Mouse (Mus musculus): ENCODE results near the gene Cux1. TPM values are rescaled to one million over a fixed set of nuclear protein-coding genes. Genes with fewer than 3 reads are reported as not detected.

The Cux1 gene
- polyA plus RNA-seq, 1 experiment: 46.6 TPM

DNA sequence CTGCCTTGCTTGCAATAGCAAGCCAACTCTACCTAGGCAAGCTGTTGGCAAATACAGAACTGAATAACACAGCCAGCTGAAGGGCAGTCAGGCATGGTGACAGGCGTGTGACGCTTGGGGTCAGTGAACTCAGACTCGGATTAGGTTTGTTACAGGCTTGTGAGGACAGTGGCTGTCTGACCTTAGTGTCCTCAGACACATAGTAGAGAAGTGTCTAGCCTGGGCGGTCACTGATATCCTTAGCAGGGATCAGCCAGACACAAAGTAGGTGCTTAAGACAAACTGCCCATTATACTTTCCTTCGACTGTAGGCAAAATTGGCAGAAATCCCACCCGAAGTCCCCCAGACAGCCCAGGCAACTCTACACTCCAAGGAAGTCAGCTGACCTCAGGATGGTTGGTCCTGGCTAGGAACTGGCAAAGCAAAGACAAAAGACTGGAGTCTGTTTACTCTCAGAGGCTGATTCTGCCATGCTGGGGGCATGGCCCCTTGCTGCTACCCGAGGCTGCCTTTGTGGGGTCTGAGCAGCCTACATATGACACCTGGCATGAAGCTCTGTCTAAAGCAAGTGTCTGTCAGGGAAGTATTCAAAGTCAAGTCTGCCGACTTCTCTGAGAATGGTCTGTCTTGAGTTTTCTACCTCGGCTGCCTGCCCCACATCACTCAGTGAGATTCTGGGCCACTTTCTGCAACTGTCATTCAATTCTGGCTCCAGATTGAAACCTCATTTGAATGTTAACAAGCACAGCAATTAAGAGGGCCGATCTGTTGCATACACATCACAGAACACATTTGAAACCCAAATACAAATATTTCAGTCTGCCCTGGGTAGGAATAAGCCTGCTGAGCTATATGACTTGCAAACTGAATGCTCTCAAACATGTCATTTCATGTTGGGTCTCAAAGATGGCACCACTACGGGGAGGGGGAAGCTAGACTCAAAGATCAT lies 124.8 kb downstream of the Cux1 start:
- WGBS: 61% methylated on average over 11 of the region's 11 CpGs
- TF ChIP-seq POLR2A (IDR thresholded peaks at IDR 0.05; ENCODE audit: borderline replicate concordance, extremely low read depth, low read depth, low read length) (no peak), CTCF (IDR thresholded peaks at IDR 0.05; ENCODE audit: insufficient read depth, low read length) (no peak)
- peaks cover 12% of the 10 kb centered on the region; the same call in 1 of the 2 replicates for H3K4me1 ChIP-seq (ENCODE audit: control insufficient read depth, insufficient read depth, low read length)
- no peak for DNase-seq
- H3K4me3 ChIP-seq (replicated peaks; ENCODE audit: extremely low read depth, low read depth, low read length): no peak overlapping the region

DNA sequence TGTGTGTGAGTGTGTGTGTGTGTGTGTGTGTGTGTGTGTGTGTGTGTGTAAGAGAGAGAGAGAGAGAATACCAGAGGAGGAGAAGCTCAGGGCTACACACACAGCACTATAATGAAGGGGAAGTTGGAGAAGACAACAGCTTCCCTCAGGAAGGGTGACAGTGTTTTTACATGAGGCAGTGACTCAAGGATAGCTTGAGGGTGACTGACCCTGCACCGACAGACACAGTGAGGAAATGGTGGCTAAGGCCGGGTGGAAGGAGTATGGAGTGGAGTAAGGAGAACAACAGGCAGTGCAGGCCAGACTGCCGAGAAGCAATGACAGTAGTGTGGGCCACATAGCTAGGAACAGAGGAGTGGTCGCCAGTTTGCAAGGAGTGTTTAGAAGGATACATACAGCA lies 137.6 kb downstream of the Cux1 start:
- Histone ChIP-seq H3K4me1 (ENCODE audit: control insufficient read depth, insufficient read depth, low read length) (peaks cover 21% of the 10 kb centered on the region), H3K4me3 (replicated peaks; ENCODE audit: extremely low read depth, low read depth, low read length) (no peak overlapping the region)
- TF ChIP-seq POLR2A (IDR thresholded peaks at IDR 0.05; ENCODE audit: borderline replicate concordance, extremely low read depth, low read depth, low read length) (no peak), CTCF (IDR thresholded peaks at IDR 0.05; ENCODE audit: insufficient read depth, low read length) (no peak)
- DNase-seq: no peak
- WGBS: 60% methylated on average over 4 of the region's 4 CpGs

DNA sequence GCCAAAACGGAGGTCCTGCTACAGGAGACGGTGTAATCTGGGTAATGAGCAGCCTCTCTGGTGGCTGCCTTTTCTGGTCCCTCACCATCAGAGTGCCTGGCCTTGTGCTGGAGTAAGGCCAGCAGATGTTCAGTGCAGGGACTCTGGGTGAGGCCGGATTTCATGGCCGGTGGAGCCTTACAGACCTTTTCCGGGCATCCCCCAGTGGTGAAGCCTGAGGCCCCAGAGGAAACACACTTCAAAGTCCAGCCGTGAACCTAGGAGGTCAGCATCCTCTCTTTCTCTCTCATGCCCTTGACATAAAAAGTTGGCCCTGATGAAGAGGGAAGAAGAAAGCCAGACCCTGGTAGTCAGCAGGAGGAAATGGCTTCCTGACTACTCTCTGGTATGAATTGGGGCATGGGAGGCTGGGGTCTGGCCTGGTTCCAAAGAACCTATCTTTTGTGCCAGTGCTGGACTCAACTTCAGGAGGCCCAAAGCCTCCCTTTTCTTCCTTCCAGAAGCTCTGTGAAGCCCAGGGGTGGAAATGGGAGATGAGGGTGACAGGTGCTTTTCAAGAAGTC lies 138.7 kb downstream of the Cux1 start:
- DNase-seq: no peak
- peaks cover 21% of the 10 kb centered on the region for H3K4me1 ChIP-seq (ENCODE audit: control insufficient read depth, insufficient read depth, low read length)
- TF ChIP-seq CTCF (IDR thresholded peaks at IDR 0.05; ENCODE audit: insufficient read depth, low read length) (no peak), POLR2A (IDR thresholded peaks at IDR 0.05; ENCODE audit: borderline replicate concordance, extremely low read depth, low read depth, low read length) (no peak)
- no peak overlapping the region for H3K4me3 ChIP-seq (replicated peaks; ENCODE audit: extremely low read depth, low read depth, low read length)
- WGBS: 21% methylated on average over 6 of the region's 6 CpGs

DNA sequence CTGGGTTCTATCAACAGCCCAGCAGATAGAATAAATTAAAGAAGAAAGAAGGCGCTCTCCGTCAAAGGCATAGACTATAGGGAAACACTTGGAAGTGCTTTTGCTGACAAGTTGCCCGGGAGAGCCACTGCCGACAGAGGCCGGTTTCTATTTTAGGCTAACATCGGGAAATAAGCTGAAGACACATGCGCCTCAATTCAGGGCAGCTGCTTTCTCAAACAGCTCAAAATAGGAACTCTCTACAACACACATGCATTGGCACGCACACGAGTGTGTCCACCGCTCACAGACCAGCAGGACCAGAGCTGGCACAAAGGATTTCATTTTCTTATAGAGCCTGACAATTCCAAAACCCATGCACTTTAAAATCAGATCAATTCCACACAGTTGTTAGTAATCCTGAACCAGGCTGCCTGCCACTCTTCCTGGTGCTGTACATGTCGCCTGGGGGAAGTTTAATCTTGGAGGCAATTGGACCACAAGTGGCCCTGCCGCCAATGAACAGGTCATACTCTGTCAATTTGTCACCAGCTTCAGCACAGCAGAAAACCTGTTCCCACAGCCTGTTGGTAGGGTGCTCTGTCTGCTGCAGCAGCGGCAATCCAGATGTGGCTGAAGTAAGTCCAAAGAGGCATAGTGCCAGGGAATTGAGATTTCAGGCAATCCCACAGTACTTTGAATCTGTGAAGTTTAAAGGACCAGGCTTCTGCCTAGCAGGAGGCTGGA lies 139.4 kb downstream of the Cux1 start:
- WGBS: 33% methylated on average over 13 of the region's 13 CpGs
- Histone ChIP-seq H3K4me1 (ENCODE audit: control insufficient read depth, insufficient read depth, low read length) (peaks cover 21% of the 10 kb centered on the region), H3K4me3 (replicated peaks; ENCODE audit: extremely low read depth, low read depth, low read length) (no peak overlapping the region)
- TF ChIP-seq POLR2A (IDR thresholded peaks at IDR 0.05; ENCODE audit: borderline replicate concordance, extremely low read depth, low read depth, low read length) (no peak), CTCF (IDR thresholded peaks at IDR 0.05; ENCODE audit: insufficient read depth, low read length) (no peak)
- no peak for DNase-seq

DNA sequence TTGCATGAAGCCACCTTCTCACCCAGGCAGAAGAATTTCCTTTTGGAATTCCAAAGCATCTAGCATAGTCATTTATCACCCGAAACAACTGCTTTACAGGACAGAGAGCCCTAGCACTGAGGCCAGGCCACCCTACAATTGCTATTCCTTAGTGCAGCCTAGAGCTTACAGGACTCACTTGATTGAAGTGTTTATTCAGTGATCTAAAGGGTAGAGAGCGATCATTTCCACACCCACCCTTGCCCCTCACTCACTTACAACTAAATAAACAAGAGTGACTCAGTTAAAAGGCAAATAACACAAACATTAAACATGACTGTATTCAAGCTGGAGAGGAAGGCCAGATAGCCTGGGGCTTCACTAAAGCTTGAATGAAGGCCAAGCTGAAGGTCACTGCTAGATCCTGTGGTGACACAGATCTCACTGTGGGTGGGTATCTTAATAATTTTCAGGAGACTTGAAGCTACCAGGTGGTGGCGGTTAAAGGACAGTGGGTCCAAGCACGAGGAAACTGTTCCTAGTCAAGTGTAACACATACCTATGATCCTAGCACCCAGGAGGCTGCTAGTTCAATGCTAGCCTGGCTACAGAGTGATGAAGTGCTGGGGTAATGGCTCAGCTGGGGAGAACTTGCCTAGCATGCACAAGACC lies 140.0 kb downstream of the Cux1 start:
- no peak overlapping the region for H3K4me3 ChIP-seq (replicated peaks; ENCODE audit: extremely low read depth, low read depth, low read length)
- peaks cover 21% of the 10 kb centered on the region for H3K4me1 ChIP-seq (ENCODE audit: control insufficient read depth, insufficient read depth, low read length)
- DNase-seq: no peak
- TF ChIP-seq CTCF (IDR thresholded peaks at IDR 0.05; ENCODE audit: insufficient read depth, low read length): no peak
- no peak for TF ChIP-seq POLR2A (IDR thresholded peaks at IDR 0.05; ENCODE audit: borderline replicate concordance, extremely low read depth, low read depth, low read length)
- WGBS: 49% methylated on average over 4 of the region's 4 CpGs

DNA sequence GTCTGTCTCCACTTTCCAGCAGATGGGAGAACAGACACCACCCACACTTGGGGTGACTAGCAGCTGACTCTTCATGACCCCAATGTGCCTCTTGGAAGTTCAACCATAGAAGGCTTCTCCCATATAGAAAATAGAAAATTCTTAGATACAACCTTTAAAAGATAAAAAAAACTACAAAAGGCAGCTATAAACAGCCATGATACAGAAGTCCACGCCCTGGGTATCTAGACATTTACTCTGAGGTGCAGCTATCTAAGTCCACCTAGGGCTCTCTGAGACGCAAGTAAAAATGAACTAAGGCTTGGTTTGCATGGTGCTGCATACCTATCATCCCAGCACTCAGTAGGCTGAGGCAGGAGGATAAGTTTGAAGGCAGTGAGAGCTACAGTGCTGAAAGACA lies 144.3 kb downstream of the Cux1 start:
- WGBS: 96% methylated on average over 2 of the region's 2 CpGs

DNA sequence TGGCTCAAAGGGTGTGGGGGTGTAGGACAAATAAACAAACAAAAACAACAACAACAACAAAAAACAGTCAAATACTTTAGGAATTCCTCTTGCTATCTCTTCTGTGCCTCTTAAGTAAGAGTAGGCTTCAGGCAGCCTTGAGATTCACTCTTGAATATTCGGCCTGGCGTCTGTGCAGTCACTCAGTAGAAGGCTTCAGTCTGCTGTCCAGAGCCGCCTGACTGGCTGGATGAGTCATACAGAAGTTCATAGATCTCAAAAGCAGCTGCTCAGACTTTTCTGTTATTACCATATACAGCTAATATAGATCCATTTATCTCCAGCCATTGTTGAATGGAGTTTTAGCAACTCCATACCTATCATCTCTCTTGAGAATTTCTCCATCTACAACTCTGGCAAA lies 145.4 kb downstream of the Cux1 start:
- WGBS: 62% methylated on average over 3 of the region's 3 CpGs
- DNase-seq: no peak
- TF ChIP-seq CTCF (IDR thresholded peaks at IDR 0.05; ENCODE audit: insufficient read depth, low read length) (no peak), POLR2A (IDR thresholded peaks at IDR 0.05; ENCODE audit: borderline replicate concordance, extremely low read depth, low read depth, low read length) (no peak)

More for the DNA sequence above, 144.3 kb downstream of the Cux1 start:
- DNase-seq: no peak
- TF ChIP-seq POLR2A (IDR thresholded peaks at IDR 0.05; ENCODE audit: borderline replicate concordance, extremely low read depth, low read depth, low read length) (no peak), CTCF (IDR thresholded peaks at IDR 0.05; ENCODE audit: insufficient read depth, low read length) (no peak)
- Histone ChIP-seq H3K4me3 (replicated peaks; ENCODE audit: extremely low read depth, low read depth, low read length) (no peak overlapping the region), H3K4me1 (ENCODE audit: control insufficient read depth, insufficient read depth, low read length) (peaks cover 10% of the 10 kb centered on the region)

DNA sequence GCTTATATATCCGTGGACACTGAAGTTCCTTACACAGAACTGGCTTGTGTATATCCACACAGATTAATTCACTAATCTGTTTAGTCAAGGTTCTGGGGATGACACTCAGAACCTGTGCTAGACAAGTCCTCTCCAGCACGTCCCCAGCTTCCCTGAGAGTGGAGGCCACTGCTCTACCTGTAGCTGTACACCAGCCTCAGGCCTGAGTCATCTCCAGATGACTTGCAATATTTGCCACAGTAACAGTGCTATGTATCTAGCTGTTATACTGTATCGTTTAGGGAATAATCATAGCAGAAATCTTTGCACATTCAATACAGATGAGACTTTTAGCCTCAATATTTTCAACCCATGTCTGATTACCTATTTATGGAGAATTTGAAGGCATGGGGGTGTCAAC lies 146.0 kb downstream of the Cux1 start:
- TF ChIP-seq POLR2A (IDR thresholded peaks at IDR 0.05; ENCODE audit: borderline replicate concordance, extremely low read depth, low read depth, low read length) (no peak), CTCF (IDR thresholded peaks at IDR 0.05; ENCODE audit: insufficient read depth, low read length) (no peak)
- H3K4me3 ChIP-seq (replicated peaks; ENCODE audit: extremely low read depth, low read depth, low read length): no peak overlapping the region
- WGBS: 81% methylated on average over 3 of the region's 3 CpGs
- peaks cover 2% of the 10 kb centered on the region for H3K4me1 ChIP-seq (ENCODE audit: control insufficient read depth, insufficient read depth, low read length)
- DNase-seq: no peak

More for the DNA sequence above, 145.4 kb downstream of the Cux1 start:
- Histone ChIP-seq H3K4me3 (replicated peaks; ENCODE audit: extremely low read depth, low read depth, low read length) (no peak overlapping the region), H3K4me1 (ENCODE audit: control insufficient read depth, insufficient read depth, low read length) (peaks cover 4% of the 10 kb centered on the region)

DNA sequence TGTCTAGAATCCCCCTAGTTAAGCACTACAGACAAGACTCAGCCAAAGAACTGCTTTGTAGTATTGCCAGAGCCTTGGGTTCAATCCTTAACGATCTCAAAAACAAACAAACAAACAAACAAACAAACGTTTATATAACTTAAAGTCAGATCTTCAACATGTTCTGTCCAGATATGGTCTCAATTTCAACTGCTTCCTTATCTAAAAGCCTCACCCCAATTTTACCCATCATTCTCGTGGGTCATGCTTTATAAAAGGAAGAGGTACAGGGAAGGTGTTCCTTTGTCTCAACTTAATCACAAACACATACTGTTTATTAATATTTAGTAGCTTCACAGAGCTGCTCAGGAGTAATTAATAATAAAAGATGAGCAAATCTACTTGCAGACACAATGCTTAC lies 146.9 kb downstream of the Cux1 start:
- WGBS: 71% methylated on average over 3 of the region's 3 CpGs
- H3K4me1 ChIP-seq (ENCODE audit: control insufficient read depth, insufficient read depth, low read length): no peaks in the 10 kb centered on the region; the same call in none of the 2 replicates
- no peak for DNase-seq
- no peak overlapping the region for H3K4me3 ChIP-seq (replicated peaks; ENCODE audit: extremely low read depth, low read depth, low read length)
- TF ChIP-seq POLR2A (IDR thresholded peaks at IDR 0.05; ENCODE audit: borderline replicate concordance, extremely low read depth, low read depth, low read length): no peak
- no peak for TF ChIP-seq CTCF (IDR thresholded peaks at IDR 0.05; ENCODE audit: insufficient read depth, low read length)
